ENCODE assay signal across 8 mouse cellular contexts in the genomic region with DNA sequence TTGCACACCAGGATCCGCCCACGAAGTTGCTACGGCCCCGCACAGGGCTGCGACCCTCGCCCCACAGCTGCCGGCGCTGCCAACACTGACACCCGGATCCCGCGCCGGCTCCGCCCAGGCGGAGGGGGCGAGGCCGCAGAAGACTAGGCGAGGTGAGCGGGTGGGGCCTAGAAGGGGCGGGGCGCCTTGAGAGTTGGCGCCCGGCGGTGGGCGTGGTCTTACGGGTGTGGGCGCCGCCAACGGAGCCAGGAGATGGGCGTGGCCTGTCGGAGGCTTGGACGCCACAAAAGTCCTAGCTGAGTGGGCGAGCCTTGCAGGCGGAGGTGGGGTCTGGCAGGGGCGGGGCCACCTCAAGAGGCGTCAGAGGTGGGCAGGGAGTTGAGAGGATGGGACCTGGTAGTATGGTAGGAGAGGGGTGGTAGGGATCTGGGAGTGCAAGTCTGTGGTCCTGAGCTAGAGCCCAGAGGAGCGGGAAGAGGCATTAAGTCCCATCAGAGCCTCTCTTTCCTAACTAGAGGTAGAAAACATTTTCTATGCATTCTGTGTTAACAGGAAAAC. TPM values are rescaled to one million over a fixed set of nuclear protein-coding genes. Genes with fewer than 3 reads are reported as not detected.
A peak's percentile ranks its signal among the peaks of the same experiment; 100 is the strongest.
DNase-seq lines count a peak whose midpoint lies in the region; ATAC-seq and TF ChIP-seq lines count a peak whose summit lies in the region.

TSS of gene Rab3d (minus strand) at position 158 of the 558 bp plus-strand sequence.

- H3K27ac ChIP-seq in forebrain, embryonic 15.5 days (replicated peaks), result peak within 1 kb of the TSS; percentile 88

- intact Hi-C loops in heart, postnatal 25 days (cut with DNase I), result no loop called here

- H3K9ac ChIP-seq in forebrain, embryonic 15.5 days (replicated peaks), result peak within 1 kb of the TSS; percentile 71

- WGBS in forebrain, embryonic 15.5 days, result under 1% methylated on average over 35 of the region's 36 CpGs
- under 1% methylated on average over 36 of the region's 36 CpGs for WGBS in lung, adult 2 months

- peak within 1 kb of the TSS; percentile 69 for H3K4me3 ChIP-seq in forebrain, embryonic 15.5 days
- peak within 1 kb of the TSS; percentile 88 for H3K4me3 ChIP-seq in lung, adult 2 months (replicated peaks; ENCODE audit: extremely low read depth, low read depth, low read length)

- no peaks in the 10 kb centered on the region; the same call in 1 of the 2 replicates for H3K36me3 ChIP-seq in forebrain, embryonic 15.5 days

- peak; percentile 92 for ATAC-seq in forebrain, embryonic 15.5 days (replicated peaks)
- peak; percentile 86 for ATAC-seq in neutrophil, adult 5-6 weeks (ENCODE audit: extremely low read depth, insufficient number of reproducible peaks, low FRiP score, poor library complexity, severe bottlenecking)

- peak; percentile 49; the same call in 1 of the 2 replicates for TF ChIP-seq POLR2A in lung, adult 2 months (IDR thresholded peaks at IDR 0.05; ENCODE audit: borderline replicate concordance, extremely low read depth, low read depth, low read length)

- peaks cover 16% of the 10 kb centered on the region for H3K4me1 ChIP-seq in forebrain, embryonic 15.5 days
- H3K4me1 ChIP-seq in lung, adult 2 months (ENCODE audit: control insufficient read depth, insufficient read depth, low read length), result peaks cover 4% of the 10 kb centered on the region

- peak; percentile 99 for DNase-seq in ES-CJ7 (ENCODE audit: low read depth, low spot score)
- DNase-seq in cerebellum, adult 11 months, result peak; percentile 88
- peak; percentile 91 for DNase-seq in heart, postnatal 25 days (ENCODE audit: low spot score)
- peak; percentile 89 to 94 for DNase-seq in layer of hippocampus, adult 18-20 months (ENCODE audit: low spot score in 2 of 2)
- DNase-seq in lung, adult 2 months, result peak; percentile 95
- DNase-seq in thymus, adult 18-20 months, result peak; percentile 93 to 94

- H3K9me3 ChIP-seq in forebrain, embryonic 15.5 days, result no peaks in the 10 kb centered on the region

- no peaks in the 10 kb centered on the region for H3K27me3 ChIP-seq in forebrain, embryonic 15.5 days

- TF ChIP-seq CTCF in lung, adult 2 months (IDR thresholded peaks at IDR 0.05; ENCODE audit: insufficient read depth, low read length), result no peak

- H3K4me2 ChIP-seq in forebrain, embryonic 15.5 days (replicated peaks), result peak within 1 kb of the TSS; percentile 87

RNA-seq across cellular contexts. Expression of gene Rab3d, which starts in this region (rescaled TPM):
- 33.3 and 33.8 TPM in 2 replicates for polyA plus RNA-seq in forebrain, embryonic 15.5 days (2015; fragmentation: Nextera tagmentation; extraction: Ambion mirVana)
- total RNA-seq in heart, postnatal 25 days (2021), result 10 to 100 TPM in 1 of 2 experiments, 1 to 10 TPM in 1; 9.2 to 12.1 TPM
- total RNA-seq in layer of hippocampus, adult 18-20 months (2021), result 10 to 100 TPM; 17.7 to 19.3 TPM
- 83.6 and 104 TPM in 2 replicates for polyA plus RNA-seq in lung, adult 2 months (2012; rRNA removed)
- 17.1 and 20.0 TPM in 2 replicates for total RNA-seq in neutrophil, adult 5-6 weeks (2017)

Comparison
In these comparisons a context has a peak if more than half of its experiments do, and no peak if none do; other contexts are left out.
1. Peak in every context shown above with its lines: DNase-seq, ATAC-seq, H3K4me3 ChIP-seq and H3K27ac ChIP-seq.